Mouse (Mus musculus) ES-Bruce4 (cell line): ENCODE measurements around the gene B4galt7. TPM values are rescaled to one million over a fixed set of nuclear protein-coding genes. Genes with fewer than 3 reads are reported as not detected.

ENCODE experiments used
- H3K27ac ChIP-seq: 2 replicates; pipeline ENCODE4 v1.5.1; 2012; ENCODE audit warnings: low read length, inconsistent platforms; ENCODE audit not compliant: insufficient read depth
- H3K27me3 ChIP-seq: 2 replicates; pipeline ENCODE4 v1.6.1; 2012; ENCODE audit warnings: mild to moderate bottlenecking, low read length, inconsistent platforms; ENCODE audit not compliant: control insufficient read depth, poor library complexity, insufficient read depth, severe bottlenecking
- H3K36me3 ChIP-seq: 2 replicates; pipeline ENCODE4 v1.6.1; 2012; ENCODE audit warnings: inconsistent platforms, mild to moderate bottlenecking, low read length, moderate library complexity; ENCODE audit not compliant: control insufficient read depth, poor library complexity, insufficient read depth, severe bottlenecking
- H3K4me1 ChIP-seq: one replicate; pipeline ENCODE4 v1.8.1; 2011; ENCODE audit warnings: low read length; ENCODE audit not compliant: control insufficient read depth, insufficient read depth
- H3K4me3 ChIP-seq: 2 replicates; pipeline ENCODE4 v1.5.1; 2011; ENCODE audit warnings: low read depth, mild to moderate bottlenecking, low read length
- H3K9ac ChIP-seq: 2 replicates; pipeline ENCODE4 v1.6.1; 2012; ENCODE audit warnings: low read depth, mild to moderate bottlenecking, inconsistent platforms; ENCODE audit not compliant: poor library complexity, severe bottlenecking
- H3K9me3 ChIP-seq: replicated peaks from 2 replicates; pipeline ENCODE4 v1.6.1; 2012; ENCODE audit warnings: mild to moderate bottlenecking, low read length, inconsistent platforms; ENCODE audit not compliant: control insufficient read depth, poor library complexity, insufficient read depth, severe bottlenecking
- CTCF ChIP-seq: IDR thresholded peaks from one replicate; pipeline ENCODE4 v1.8.1; 2011; ENCODE audit warnings: low read depth, low read length
- EP300 ChIP-seq: IDR thresholded peaks from 2 replicates; pipeline ENCODE4 v1.6.1; 2011; ENCODE audit warnings: low read depth, low read length; ENCODE audit not compliant: insufficient read depth
- POLR2A ChIP-seq: IDR thresholded peaks from one replicate; pipeline ENCODE4 v1.8.1; 2011; ENCODE audit warnings: low read length; ENCODE audit not compliant: insufficient read depth
- polyA plus RNA-seq: library from polyadenylated mRNA; stranded (reverse); fragments of >200 nt; gene quantifications from 2 replicates; pipeline ENCODE4 v1.2.4, GENCODE M21; 2011; ENCODE audit warnings: low read depth; ENCODE audit not compliant: missing spikeins, insufficient read depth, insufficient read length

B4galt7 gene
- polyA plus RNA-seq, 1 experiment, result 10.3 TPM

DNA sequence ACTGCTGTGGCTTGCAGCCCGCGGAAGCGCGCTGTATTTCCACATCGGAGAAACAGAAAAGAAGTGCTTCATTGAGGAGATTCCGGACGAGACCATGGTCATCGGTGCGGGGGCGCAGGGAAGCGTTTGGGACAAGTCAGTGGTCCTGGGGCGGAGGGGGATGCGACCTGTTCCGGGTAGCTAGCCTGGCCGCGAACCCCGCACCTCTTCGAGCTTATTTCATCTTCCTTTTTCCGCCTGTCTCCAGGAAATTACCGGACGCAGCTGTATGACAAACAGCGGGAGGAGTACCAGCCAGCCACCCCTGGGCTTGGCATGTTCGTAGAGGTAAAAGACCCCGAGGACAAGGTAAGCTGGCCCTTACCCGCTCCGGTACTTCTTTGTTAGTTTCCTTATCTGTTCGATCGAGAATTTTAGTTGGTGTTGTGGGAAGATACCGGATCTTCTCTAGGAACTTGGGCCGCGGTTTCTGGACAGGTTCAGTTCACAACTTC, 6.4 kb upstream of the B4galt7 start:
- Histone ChIP-seq H3K4me1 (no peaks in the 10 kb centered on the region), H3K36me3 (peaks cover 29% of the 10 kb centered on the region), H3K27me3 (no peaks in the 10 kb centered on the region), H3K27ac (no peak overlapping the region), H3K9ac (peak overlapping the region; percentile 77), H3K9me3 (no peaks in the 10 kb centered on the region), H3K4me3 (peak overlapping the region; percentile 88)
- TF ChIP-seq EP300, result no peak
- no peak for TF ChIP-seq POLR2A
- no peak for TF ChIP-seq CTCF

DNA sequence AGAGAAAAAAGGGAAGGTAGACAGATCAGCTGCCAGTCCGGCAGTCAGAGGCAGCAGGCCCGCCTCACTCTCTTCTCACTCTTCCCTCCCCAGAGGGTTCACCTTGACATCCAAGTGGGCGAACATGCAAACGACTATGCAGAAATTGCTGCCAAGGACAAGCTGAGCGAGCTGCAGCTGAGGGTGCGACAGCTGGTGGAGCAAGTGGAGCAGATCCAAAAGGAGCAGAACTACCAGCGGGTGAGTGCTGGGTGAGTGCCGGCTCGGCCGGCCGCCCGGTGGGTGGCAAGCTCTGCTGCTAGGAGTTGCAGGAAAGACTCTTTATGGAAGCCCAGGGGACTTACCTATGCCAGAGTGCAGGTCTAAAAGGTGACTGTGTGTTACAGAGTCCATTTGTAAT, 4.3 kb upstream of the B4galt7 start:
- TF ChIP-seq POLR2A, result no peak
- TF ChIP-seq EP300, result no peak
- TF ChIP-seq CTCF, result no peak
- H3K9ac ChIP-seq, result no peak overlapping the region
- no peaks in the 10 kb centered on the region for H3K4me1 ChIP-seq
- H3K9me3 ChIP-seq, result no peaks in the 10 kb centered on the region
- no peak overlapping the region for H3K4me3 ChIP-seq
- H3K36me3 ChIP-seq, result peaks cover 29% of the 10 kb centered on the region
- H3K27ac ChIP-seq, result no peak overlapping the region
- no peaks in the 10 kb centered on the region for H3K27me3 ChIP-seq

DNA sequence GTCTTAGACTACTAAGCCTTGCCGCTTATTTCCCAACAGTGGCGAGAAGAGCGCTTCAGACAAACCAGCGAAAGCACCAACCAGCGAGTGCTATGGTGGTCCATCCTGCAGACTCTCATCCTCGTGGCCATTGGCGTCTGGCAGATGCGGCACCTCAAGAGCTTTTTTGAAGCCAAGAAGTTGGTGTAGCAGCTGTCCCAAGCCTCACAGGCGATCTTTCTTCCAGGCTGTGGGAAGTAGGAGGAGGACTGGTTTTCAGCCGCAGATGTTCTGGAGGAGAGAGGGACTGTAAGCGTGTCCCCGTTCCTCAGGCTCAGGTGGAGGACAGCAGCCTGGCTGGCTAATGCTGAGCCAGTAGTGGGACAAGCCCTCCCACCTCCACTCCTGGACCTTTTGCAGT, 2.9 kb upstream of the B4galt7 start:
- Histone ChIP-seq H3K27me3 (no peaks in the 10 kb centered on the region), H3K4me1 (no peaks in the 10 kb centered on the region), H3K4me3 (no peak overlapping the region), H3K9ac (no peak overlapping the region), H3K36me3 (peaks cover 29% of the 10 kb centered on the region), H3K27ac (no peak overlapping the region), H3K9me3 (no peaks in the 10 kb centered on the region)
- TF ChIP-seq CTCF (no peak), POLR2A (no peak), EP300 (no peak)

DNA sequence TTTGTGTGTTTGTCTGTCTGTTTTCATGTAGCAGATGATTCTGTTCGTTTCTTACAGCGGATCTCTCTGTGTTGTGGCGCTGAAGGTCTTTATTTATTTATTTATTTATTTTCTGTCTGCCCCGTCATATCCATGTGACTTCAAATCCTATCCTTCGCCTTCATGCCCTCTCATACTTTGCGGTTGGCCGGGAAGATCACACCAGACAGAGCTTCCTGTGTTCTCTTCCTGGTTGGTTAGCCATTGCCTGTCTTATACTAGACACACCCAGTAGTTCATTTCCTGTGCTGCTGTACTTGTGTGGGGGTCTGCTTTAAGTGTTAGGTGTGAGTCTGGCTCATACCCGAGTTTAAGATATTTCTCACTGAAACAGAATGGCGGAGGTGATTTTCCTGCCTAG, 961 bp downstream of the B4galt7 start:
- Histone ChIP-seq H3K4me1 (no peaks in the 10 kb centered on the region), H3K27me3 (no peaks in the 10 kb centered on the region), H3K36me3 (peaks cover 16% of the 10 kb centered on the region), H3K9me3 (no peaks in the 10 kb centered on the region), H3K9ac (peak overlapping the region; percentile 66), H3K4me3 (peak overlapping the region; percentile 97), H3K27ac (no peak overlapping the region)
- TF ChIP-seq CTCF, result no peak
- no peak for TF ChIP-seq EP300
- TF ChIP-seq POLR2A, result no peak

DNA sequence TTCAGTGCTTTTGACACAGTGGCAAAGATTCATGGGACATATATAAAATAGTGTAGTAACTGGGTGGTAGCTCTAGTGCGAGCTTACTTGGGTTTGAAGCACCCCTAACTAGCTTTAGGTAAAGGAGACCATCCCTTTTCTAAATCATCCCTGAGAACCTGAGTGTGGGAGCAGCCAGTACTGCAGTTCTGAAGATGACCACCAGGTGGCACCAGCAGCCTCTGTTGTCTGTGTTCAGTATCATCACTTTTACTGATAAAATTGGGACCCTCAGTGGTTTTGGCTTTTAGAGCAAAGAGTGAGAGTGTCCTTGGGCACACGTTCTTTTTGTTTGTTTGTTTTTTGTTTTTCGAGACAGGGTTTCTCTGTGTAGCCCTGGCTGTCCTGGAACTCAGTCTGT, 1.9 kb downstream of the B4galt7 start:
- H3K9ac ChIP-seq, result no peak overlapping the region
- no peaks in the 10 kb centered on the region for H3K9me3 ChIP-seq
- TF ChIP-seq POLR2A (no peak), CTCF (peak; percentile 83)
- no peaks in the 10 kb centered on the region for H3K4me1 ChIP-seq
- no peaks in the 10 kb centered on the region for H3K27me3 ChIP-seq
- no peak overlapping the region for H3K4me3 ChIP-seq
- no peak overlapping the region for H3K27ac ChIP-seq
- peaks cover 8% of the 10 kb centered on the region for H3K36me3 ChIP-seq

DNA sequence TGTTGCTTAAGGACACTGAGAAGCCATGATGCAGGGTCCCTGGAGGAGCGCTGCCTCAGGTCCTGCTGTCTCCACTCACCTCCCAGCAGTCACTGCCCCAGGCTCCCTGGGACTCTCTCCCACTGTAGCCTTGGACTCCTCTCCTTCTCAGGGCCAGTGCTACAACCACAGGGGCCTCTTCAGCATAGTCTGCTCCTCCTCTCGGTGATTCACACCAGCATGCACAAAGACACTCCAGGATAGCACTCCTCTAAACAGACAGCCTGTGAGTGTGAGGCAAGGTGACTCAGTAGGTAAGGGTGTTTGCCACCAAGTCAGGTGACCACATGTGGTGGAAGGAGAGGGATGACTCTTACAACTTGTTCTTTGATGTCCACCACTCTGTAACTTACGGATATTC, 4.9 kb downstream of the B4galt7 start:
- Histone ChIP-seq H3K4me1 (no peaks in the 10 kb centered on the region), H3K9me3 (no peaks in the 10 kb centered on the region), H3K4me3 (no peak overlapping the region), H3K27me3 (no peaks in the 10 kb centered on the region), H3K36me3 (no peaks in the 10 kb centered on the region), H3K9ac (no peak overlapping the region), H3K27ac (no peak overlapping the region)
- TF ChIP-seq CTCF (no peak), EP300 (no peak), POLR2A (no peak)
